Mouse (Mus musculus): ENCODE measurements around the gene Ruvbl1.

DNA sequence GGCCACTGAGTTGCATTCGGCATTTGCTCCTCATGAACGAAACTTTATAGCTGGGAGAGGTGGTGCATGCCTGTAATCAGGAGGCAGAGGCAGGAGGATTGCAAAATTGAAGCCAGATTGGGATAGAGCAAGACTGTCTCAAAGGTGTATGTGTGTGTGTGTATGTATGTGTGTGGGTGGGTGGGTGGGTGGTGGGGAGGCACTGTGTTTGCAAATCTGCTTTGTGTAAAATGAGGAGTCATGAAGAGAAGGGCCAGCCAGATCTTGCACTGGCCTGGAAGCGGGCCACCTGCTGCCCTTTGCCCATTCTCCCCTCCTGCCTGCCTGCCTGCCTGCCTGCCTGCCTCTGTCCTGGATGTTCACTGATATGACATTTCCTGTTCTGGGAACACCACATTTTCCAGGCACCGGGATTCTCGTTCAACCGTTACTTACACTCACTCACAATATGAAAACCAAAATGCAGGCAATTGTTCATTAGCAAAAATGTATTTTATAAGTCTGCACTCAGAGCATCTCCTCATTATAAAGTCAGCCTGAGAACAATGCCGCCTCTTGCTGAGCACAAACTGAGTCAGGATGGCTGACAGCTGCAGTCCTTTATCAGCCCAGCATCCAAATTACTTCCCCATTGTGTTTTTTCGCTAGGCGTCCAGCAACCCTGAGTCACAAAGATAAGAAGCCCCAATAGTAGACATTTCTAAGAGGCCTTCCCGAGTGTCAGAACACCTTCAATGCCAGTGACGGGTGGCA is 79.6 kb downstream of the Ruvbl1 start:
- no peak for TF ChIP-seq CTCF (IDR thresholded peaks at IDR 0.05; ENCODE audit: low read depth)
- TF ChIP-seq EP300 (IDR thresholded peaks at IDR 0.05; ENCODE audit: low read depth): 0 out of 2 replicates have a peak, but pooled peaks have one; percentile 52

Data from liver, postnatal 0 days (tissue).